Mouse (Mus musculus): ENCODE results near the gene Prorsd1. TPM values are rescaled to one million over a fixed set of nuclear protein-coding genes. Genes with fewer than 3 reads are reported as not detected.
"Not testable (repeated sequence)": the region's sequence is repeated elsewhere in the genome, so short reads cannot be mapped to it uniquely, and the experiment has no call there.

The Prorsd1 gene
- total RNA-seq (2021), result 10 to 100 TPM; 15.9 to 20.9 TPM
- long read RNA-seq, experiment 1, transcript Prorsd1-202 (3 exons, 2,126 nt), result minor isoform, 5 of 22 reads
- long read RNA-seq, experiment 1, transcript Prorsd1-201 (2 exons, 918 nt), result major isoform, 16 of 22 reads
- long read RNA-seq, experiment 1, partial matches to known transcripts, result 0 of 22 reads
- long read RNA-seq, experiment 1, other reads (novel, unspliced or antisense), result 1 of 22 reads
- long read RNA-seq, experiment 2, transcript Prorsd1-201 (2 exons, 918 nt), result major isoform, 17 of 19 reads
- long read RNA-seq, experiment 2, partial matches to known transcripts, result 0 of 19 reads
- long read RNA-seq, experiment 2, other reads (novel, unspliced or antisense), result 1 of 19 reads

DNA sequence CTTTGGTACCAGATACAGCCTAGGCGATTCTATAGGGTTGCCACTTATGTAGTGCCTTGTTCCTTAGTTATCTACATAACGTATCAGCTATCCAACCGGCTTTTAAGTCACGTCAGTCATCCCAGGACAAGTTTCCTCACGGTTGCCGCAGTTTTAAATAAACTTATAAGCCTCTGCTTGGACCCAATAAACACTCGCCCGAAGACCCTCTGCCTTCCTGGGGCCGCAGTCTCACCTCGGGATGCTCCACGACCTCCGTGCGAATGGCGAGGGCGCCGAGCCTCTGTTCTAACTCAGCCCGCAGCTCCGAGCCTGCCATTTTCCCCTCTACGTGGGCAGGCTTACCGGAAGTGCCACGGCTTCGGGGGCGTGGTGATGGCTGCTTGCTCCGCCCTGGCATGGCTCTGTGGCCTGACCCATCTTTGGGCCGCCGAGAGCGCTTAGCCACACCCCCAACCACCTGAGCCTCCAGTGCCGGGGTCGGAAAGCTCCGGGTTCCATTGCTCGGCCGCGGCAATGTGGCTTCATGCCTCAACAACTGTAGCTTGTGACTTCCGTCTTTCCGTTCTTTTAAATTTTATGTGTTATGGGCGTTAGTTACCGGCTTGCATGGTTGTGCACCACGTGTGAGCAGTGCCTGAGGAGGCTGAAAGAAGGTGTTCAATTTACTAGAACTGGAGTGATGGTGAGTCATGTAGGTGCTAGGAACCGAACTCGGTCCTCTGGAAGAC, at the start of gene Prorsd1:
TSS of gene Prorsd1 (minus strand) at position 352 of the 731 bp plus-strand sequence.
- intact Hi-C loops (cut with DNase I; ENCODE audit: low total_unique reads), result no loop called here
- peak; percentile 91 for DNase-seq

- intact Hi-C loops (cut with DNase I; ENCODE audit: low total_unique reads), result no loop called here
- no peak for DNase-seq
These were observed 48.6 kb upstream of the Prorsd1 start for GRCm38 (mm10) chr11:29563406-29563805.

- no peak for DNase-seq
- intact Hi-C loops (cut with DNase I; ENCODE audit: low total_unique reads), result no loop called here
These were observed 46.2 kb upstream of the Prorsd1 start for GRCm38 (mm10) chr11:29560990-29561389.

DNA sequence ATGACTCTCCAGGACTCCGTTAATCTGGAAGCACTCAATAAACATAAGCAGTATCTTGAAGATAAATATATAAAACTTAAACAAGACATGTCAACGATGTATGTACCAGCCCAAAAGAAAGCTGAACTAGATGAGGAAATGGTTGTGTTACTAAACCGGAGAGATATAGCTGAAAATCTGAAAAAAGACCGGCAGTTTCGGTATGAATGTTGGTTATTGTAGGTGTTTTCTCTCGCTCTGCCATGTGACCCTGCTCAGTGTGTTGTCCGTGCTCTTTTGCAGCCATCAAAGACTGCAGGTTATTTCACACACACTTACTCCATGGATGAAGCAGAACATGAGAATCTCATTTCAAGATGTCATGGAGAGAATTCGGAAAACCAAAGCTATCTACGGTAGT, 45.6 kb upstream of the Prorsd1 start:
- intact Hi-C loops (cut with DNase I; ENCODE audit: low total_unique reads), result no loop called here

DNA sequence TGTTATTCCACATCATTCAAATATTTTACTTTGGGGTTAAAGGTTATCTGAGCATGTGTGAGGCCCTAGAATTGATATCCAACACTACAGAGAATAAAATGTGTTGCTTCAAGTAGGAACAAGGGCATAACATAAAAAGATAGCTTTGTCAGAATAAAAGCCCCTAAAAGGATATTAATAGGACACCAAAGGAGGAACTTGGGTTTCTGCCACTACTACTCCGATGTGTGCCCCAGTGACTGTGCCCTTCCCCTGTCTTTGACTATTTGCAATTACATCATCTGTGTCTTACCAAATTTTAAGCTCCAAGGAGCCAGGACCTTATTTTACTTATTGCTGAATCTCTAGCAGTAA, 34.6 kb upstream of the Prorsd1 start:
- intact Hi-C loops (cut with DNase I; ENCODE audit: low total_unique reads), result no loop called here

More for the DNA sequence above, 45.6 kb upstream of the Prorsd1 start:
- no peak for DNase-seq

DNA sequence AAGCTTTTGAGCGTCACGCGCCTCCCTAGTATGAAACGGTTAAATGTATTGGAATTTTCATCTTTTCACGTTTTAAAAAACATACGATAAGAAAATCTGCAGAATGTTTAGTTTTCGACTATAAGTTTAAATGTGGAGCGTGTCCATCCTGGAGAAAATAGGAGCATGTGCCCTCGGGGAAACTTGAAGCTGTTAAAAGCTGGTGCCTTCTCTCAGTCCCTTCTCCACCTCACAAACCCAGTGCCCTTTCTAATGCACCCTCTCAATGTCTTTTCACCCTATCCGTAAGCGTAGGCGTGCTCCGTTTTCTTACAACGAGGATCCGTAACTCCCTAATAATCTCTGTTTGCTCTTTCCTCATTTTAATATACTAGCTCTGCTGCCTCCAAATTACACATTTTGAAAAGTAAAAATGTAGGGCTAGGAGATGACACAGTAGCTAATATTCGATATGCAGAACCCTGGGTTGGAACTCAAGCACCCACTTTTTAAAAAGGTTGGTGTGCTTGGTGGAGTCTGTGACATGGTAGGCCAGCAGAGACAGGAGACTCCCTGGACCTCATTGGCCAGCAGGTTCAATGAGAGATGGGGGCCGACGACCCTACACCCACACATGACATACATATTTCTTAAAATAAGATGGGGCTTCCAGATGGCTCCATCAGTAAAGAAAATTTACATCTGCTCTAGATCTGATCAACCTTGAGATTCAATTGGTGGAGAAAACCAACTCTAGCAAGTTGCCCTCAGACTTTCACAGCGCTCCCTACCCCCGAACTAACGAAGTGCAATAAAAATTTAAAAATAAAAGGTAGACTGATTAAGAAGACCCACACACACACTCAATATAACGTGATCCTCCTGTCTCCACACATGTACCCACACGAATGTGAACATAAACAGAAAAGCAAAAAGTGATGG, 33.9 kb upstream of the Prorsd1 start:
- DNase-seq, result no peak
- intact Hi-C loops (cut with DNase I; ENCODE audit: low total_unique reads), result no loop called here

More for the DNA sequence above, 34.6 kb upstream of the Prorsd1 start:
- DNase-seq, result no peak

- peak; percentile 94 for DNase-seq
These were observed 33.1 kb upstream of the Prorsd1 start, which contains the start of the genes Clhc1 and Rps27a for GRCm38 (mm10) chr11:29547752-29548503. Gene Clhc1 (plus strand): TSS chr11:29547950. Gene Rps27a (minus strand): TSS chr11:29548109.

GRCm38 (mm10) chr11:29547249-29547751, 32.5 kb upstream of the Prorsd1 start:
- no peak for DNase-seq

More at GRCm38 (mm10) chr11:29547752-29548503, 33.1 kb upstream of the Prorsd1 start, which contains the start of the genes Clhc1 and Rps27a:
- intact Hi-C loops (cut with DNase I; ENCODE audit: low total_unique reads), result no loop called here

GRCm38 (mm10) chr11:29546762-29547161, 31.9 kb upstream of the Prorsd1 start:
- DNase-seq, result no peak
- intact Hi-C loops (cut with DNase I; ENCODE audit: low total_unique reads), result no loop called here

More at GRCm38 (mm10) chr11:29547249-29547751, 32.5 kb upstream of the Prorsd1 start:
- intact Hi-C loops (cut with DNase I; ENCODE audit: low total_unique reads), result no loop called here

- DNase-seq; intact Hi-C loops (cut with DNase I; ENCODE audit: low total_unique reads): not testable (repeated sequence)
These were observed 31.5 kb upstream of the Prorsd1 start for GRCm38 (mm10) chr11:29546297-29546696.

DNA sequence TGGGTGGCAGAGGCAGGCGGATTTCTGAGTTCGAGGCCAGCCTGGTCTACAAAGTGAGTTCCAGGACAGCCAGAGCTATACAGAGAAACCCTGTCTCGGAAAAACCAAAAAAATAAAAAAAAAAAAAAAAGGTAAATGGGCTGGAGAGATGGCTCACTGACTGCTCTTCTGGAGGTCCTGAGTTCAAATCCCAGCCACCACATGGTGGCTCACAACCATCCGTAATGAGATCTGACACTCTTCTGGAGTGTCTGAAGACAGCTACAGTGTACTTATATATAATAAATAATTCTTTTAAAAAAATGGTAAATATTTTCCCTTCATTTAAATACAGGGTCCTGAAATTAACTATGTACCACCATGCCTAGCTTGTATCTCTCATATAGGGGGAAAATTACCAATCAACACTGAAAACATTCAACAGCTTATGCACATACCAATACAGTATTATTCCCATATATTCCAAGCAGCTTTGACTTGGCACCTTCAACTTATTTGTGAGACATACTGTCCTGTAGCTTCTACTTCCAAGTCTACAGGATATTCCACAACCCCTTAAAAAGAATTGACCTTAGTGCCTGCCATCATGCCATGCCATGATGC, 30.4 kb upstream of the Prorsd1 start:
- DNase-seq; intact Hi-C loops (cut with DNase I; ENCODE audit: low total_unique reads): not testable (repeated sequence)

DNA sequence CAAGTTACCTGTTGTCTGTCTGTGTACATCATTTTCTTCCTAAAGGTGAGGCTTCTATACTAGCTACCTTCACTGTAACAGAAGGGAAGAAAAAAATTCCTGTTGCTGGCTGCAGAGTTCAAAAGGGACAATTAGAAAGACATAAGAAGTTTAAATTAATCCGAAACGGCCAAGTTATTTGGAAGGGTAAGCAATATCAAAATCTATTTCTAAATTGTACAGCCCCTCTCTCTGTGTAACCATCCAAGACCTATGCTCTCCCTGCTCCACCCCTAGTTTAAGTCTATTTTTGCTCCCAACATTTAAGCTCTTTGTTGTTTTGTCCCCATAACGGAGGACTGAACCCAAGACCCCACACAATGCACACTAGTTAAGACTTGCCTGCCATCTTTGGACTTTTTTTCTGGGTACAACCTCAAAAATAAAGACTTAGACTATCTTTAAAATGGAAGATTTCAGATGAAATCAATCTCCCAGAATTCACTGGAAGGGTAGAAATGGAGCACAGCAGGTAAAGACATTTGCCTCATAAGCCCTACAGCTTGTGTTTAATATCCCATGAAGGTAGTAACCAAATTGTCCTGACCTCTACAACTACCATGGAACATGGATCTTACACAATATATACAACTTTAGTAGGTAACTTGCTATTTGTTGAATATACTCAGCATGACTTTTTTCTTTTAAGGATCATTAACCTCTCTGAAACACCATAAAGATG, 29.6 kb upstream of the Prorsd1 start:
- intact Hi-C loops (cut with DNase I; ENCODE audit: low total_unique reads), result no loop called here
- DNase-seq, result no peak

GRCm38 (mm10) chr11:29538201-29538600, 23.4 kb upstream of the Prorsd1 start:
- no peak for DNase-seq
- intact Hi-C loops (cut with DNase I; ENCODE audit: low total_unique reads), result no loop called here

DNA sequence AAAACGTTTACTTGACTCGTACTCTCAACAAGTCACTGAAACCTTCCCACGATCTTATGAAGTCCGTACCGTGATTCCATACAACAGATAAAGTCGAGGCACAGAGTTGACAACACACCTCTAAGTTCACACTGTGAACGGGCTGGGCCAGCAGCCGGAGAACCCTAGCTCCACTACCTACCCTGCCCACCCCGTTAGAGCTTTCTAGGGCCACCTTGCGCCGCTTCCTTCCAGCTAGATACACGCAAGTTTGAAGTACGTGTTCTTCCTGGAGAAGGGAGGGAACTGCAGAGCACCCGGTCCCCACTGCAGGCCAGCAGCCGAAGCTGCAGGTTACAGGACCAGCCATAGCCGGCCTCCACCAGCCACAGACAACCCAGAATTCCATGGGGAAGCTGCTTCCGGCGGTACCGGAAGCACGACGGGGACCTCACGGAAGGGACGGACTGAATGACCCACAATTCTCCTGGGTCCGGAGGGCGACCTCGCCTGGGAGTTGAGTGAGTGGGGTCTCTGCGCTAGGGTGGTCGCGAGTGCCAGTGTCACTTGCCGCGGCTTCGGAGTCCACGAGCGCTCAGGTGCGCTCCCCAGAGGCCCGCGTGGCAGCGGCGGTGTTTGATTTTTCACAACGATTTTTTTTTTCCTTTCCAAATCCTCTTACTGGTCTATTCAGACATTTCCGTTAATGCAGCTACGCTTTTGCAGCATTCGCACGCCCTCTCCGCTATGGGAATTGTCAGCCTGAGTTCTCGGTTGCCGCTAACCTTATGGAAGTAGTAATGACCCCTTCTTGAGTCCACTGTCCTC, 11.4 kb upstream of the Prorsd1 start, which contains the start of gene Mtif2:
TSS of gene Mtif2 (plus strand) at position 421 of the 807 bp plus-strand sequence.
- DNase-seq, result peak; percentile 81
- intact Hi-C loops (cut with DNase I; ENCODE audit: low total_unique reads), result no loop called here

- intact Hi-C loops (cut with DNase I; ENCODE audit: low total_unique reads), result no loop called here
- DNase-seq, result no peak
These were observed 530 bp downstream of the Prorsd1 start for GRCm38 (mm10) chr11:29514325-29514681.

DNA sequence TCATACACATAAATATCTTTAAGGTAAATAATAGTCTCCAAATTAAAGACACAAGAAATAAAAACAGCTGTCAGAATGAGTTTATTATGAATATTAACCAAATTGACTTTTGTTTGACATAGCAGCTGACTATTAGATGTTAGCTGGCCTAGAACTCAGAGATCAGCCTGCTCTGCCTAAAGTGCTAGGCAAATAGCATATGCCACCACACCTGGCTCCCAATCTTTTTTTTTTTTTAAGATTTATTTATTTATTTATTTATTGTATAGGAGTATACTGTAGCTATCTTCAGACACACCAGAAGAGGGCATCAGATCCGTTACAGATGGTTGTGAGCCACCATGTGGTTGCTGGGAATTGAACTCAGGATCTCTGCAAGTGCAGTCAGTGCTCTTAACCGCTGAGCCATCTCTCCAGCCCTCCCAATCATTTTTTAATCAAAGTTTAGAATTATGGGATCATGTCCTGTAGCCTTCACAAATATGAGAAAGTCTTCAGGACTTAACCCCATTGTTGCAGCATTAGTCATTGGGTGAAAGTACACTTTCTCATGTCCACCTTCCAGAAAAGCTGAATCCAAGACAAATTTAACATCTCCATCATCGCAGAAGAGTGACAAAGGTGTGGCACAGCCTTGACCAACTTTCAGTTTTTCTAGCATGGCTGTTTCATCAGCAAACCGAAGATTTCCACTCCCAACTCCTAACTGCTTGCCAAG, 1.9 kb downstream of the Prorsd1 start:
- intact Hi-C loops (cut with DNase I; ENCODE audit: low total_unique reads), result no loop called here
- no peak for DNase-seq

Measured in gastrocnemius, postnatal 14 days (tissue).